Mouse (Mus musculus) G1E (cell line): ENCODE measurements around the gene Dct.

Source experiments
- CTCF ChIP-seq: IDR thresholded peaks from 2 replicates; pipeline ENCODE4 v1.5.1; 2012; ENCODE audit warnings: low read depth, low read length, inconsistent platforms, mixed read lengths
- GATA1 ChIP-seq: IDR thresholded peaks from 2 replicates; pipeline ENCODE4 v1.6.1; 2012; ENCODE audit warnings: borderline replicate concordance, low read length, inconsistent platforms, mixed read lengths
- TAL1 ChIP-seq: conservative IDR thresholded peaks from 2 replicates; pipeline ENCODE4 v1.6.1; 2012; ENCODE audit warnings: low read depth, low read length, inconsistent platforms, mixed read lengths

DNA sequence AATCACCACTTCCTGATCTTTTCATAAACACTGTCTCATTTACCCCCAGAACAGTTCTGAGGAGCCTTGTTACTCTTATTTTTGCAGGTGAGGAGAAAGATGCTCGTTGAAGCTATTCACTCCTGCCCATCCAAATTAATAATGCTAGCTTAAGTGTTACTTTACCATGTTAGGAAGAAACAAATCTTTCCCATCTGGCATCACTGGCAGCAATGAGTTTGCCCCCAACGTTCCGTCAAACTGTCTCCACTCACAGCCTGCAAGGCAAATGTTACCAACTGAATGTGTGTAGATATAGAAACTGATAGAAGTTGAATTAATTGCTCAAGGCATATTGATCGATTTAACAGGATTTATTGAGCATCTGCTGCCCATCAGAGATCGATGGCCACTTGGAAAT, 79.5 kb downstream of the Dct start:
- TF ChIP-seq CTCF, result no peak
- no peak for TF ChIP-seq TAL1
- no peak for TF ChIP-seq GATA1
